Mouse (Mus musculus): ENCODE measurements around the gene Prr12.

GRCm38 (mm10) chr7:45048001-45048890 is 4.4 kb downstream of the Prr12 start:
- no peak for TF ChIP-seq CTCF (IDR thresholded peaks at IDR 0.05)
- TF ChIP-seq POLR2A (IDR thresholded peaks at IDR 0.05; ENCODE audit: insufficient read depth, low read depth, low read length) = no peak
- TF ChIP-seq EP300 (IDR thresholded peaks at IDR 0.05; ENCODE audit: insufficient read depth, low read depth, low read length) = no peak

Data from heart, adult 2 months (tissue).